Mouse (Mus musculus) heart, adult 2 months (tissue): ENCODE measurements at regions not wholly inside any gene's neighbourhood (a gene's known extent, or its start where the extent isn't known, plus 50 kb on each side); places are given as distances from the start of the nearest gene placed in this dataset.

ENCODE experiments used
- DNase-seq, 2 experiments: peaks; one replicate each; pipeline ENCODE4 v3.0.0; 2021
- H3K27ac ChIP-seq: fragments of 200-600 bp; 2 replicates; pipeline ENCODE4 v1.8.1; 2022
- H3K27me3 ChIP-seq: fragments of 200-500 bp; 2 replicates; pipeline ENCODE4 v1.6.1; 2012; ENCODE audit warnings: mild to moderate bottlenecking, low read length, inconsistent platforms, mixed read lengths; ENCODE audit not compliant: control insufficient read depth, insufficient read depth
- H3K36me3 ChIP-seq: fragments of 200-500 bp; 2 replicates; pipeline ENCODE4 v1.6.1; 2012; ENCODE audit warnings: low read length, inconsistent platforms; ENCODE audit not compliant: control insufficient read depth, insufficient read depth
- H3K4me1 ChIP-seq: fragments of 200-500 bp; 2 replicates; pipeline ENCODE4 v1.6.1; 2011; ENCODE audit warnings: low read length; ENCODE audit not compliant: control insufficient read depth, insufficient read depth
- H3K4me3 ChIP-seq: fragments of 200-600 bp; 2 replicates; pipeline ENCODE4 v1.8.1; 2022
- H3K79me2 ChIP-seq: fragments of 200-500 bp; replicated peaks from 2 replicates; pipeline ENCODE4 v1.6.1; 2012; ENCODE audit warnings: mild to moderate bottlenecking, inconsistent platforms, low read length, moderate library complexity, mixed read lengths; ENCODE audit not compliant: control insufficient read depth, insufficient read depth
- H3K9ac ChIP-seq: fragments of 200-500 bp; 2 replicates; pipeline ENCODE4 v1.6.1; 2012; ENCODE audit warnings: low read depth, mild to moderate bottlenecking, control low read depth, inconsistent platforms, low read length, mixed read lengths
- CTCF ChIP-seq: fragments of 200-600 bp; IDR thresholded peaks from 2 replicates; pipeline ENCODE4 v1.8.1; 2022; ENCODE audit warnings: antibody characterized with exemption, mild to moderate bottlenecking, moderate library complexity
- EP300 ChIP-seq: fragments of 200-500 bp; IDR thresholded peaks from 2 replicates; pipeline ENCODE4 v1.6.1; 2011; ENCODE audit warnings: low read depth, low read length, control low read depth; ENCODE audit not compliant: insufficient read depth
- POLR2A ChIP-seq: fragments of 200-500 bp; IDR thresholded peaks from 2 replicates; pipeline ENCODE4 v1.6.1; 2011; ENCODE audit warnings: mild to moderate bottlenecking, low read depth, low read length, control low read depth; ENCODE audit not compliant: insufficient read depth
- WGBS: fragments of 180-500 bp; shearing (Covaris S2); methylation state at CpG from one replicate; pipeline ENCODE4 v1.1.7; 2018; 5-methylcytosine and 5-hydroxymethylcytosine counted together
- intact Hi-C: fragments of 180-260 bp; cut with DNase I; formaldehyde crosslinking; loops from one replicate; pipeline ENCODE4 v1.15.1; 2025

GRCm38 (mm10) chr2:75010647-75011046 is 185.0 kb downstream of the Mtx2 start:
- 66% methylated on average over 7 of the region's 7 CpGs for WGBS
- Histone ChIP-seq H3K4me1 (peaks cover 2% of the 10 kb centered on the region; the same call in 1 of the 2 replicates), H3K9ac (no peak overlapping the region), H3K27me3 (no peaks in the 10 kb centered on the region), H3K4me3 (no peak overlapping the region), H3K27ac (no peak overlapping the region), H3K79me2 (no peaks in the 10 kb centered on the region), H3K36me3 (no peaks in the 10 kb centered on the region)
- no peak for DNase-seq
- no peak for TF ChIP-seq POLR2A
- no peak for TF ChIP-seq EP300
- TF ChIP-seq CTCF, result no peak
- intact Hi-C loops, result no loop called here

- Histone ChIP-seq H3K9ac (no peak overlapping the region), H3K4me3 (no peak overlapping the region), H3K27ac (no peak overlapping the region), H3K4me1 (peaks cover 2% of the 10 kb centered on the region; the same call in 1 of the 2 replicates), H3K79me2 (no peaks in the 10 kb centered on the region), H3K27me3 (no peaks in the 10 kb centered on the region), H3K36me3 (no peaks in the 10 kb centered on the region)
- WGBS, result 66% methylated on average over 8 of the region's 8 CpGs
- TF ChIP-seq CTCF (no peak), POLR2A (no peak), EP300 (no peak)
- DNase-seq, result no peak
- intact Hi-C loops, result no loop called here
Observed at GRCm38 (mm10) chr2:75012046-75012445, 186.4 kb downstream of the Mtx2 start.

- Histone ChIP-seq H3K27ac (no peak overlapping the region), H3K79me2 (no peaks in the 10 kb centered on the region), H3K27me3 (no peaks in the 10 kb centered on the region), H3K36me3 (no peaks in the 10 kb centered on the region), H3K4me1 (peaks cover 2% of the 10 kb centered on the region; the same call in 1 of the 2 replicates), H3K4me3 (no peak overlapping the region), H3K9ac (no peak overlapping the region)
- 68% methylated on average over 16 of the region's 16 CpGs for WGBS
- DNase-seq, result no peak
- intact Hi-C loops, result no loop called here
- TF ChIP-seq EP300 (no peak), POLR2A (no peak), CTCF (no peak)
Observed at GRCm38 (mm10) chr2:75014994-75015728, 189.6 kb downstream of the Mtx2 start.

GRCm38 (mm10) chr2:75019459-75019858 is 193.9 kb downstream of the Mtx2 start:
- WGBS, result 28% methylated on average over 7 of the region's 7 CpGs
- DNase-seq, result peak; percentile 69 to 77
- intact Hi-C loops, result loop anchor here (2.0 kb wide), 1 partner anchor 49 kb away; no protein-coding TSS in a partner anchor

GRCm38 (mm10) chr2:75021639-75022038 is 196.0 kb downstream of the Mtx2 start:
- Histone ChIP-seq H3K27me3 (no peaks in the 10 kb centered on the region), H3K4me3 (no peak overlapping the region), H3K9ac (no peak overlapping the region), H3K27ac (peak overlapping the region; percentile 47), H3K4me1 (peaks cover 2% of the 10 kb centered on the region), H3K36me3 (peaks cover 2% of the 10 kb centered on the region; the same call in 1 of the 2 replicates), H3K79me2 (no peaks in the 10 kb centered on the region)
- peak; percentile 61; the same call in 1 of the 2 replicates for TF ChIP-seq EP300
- TF ChIP-seq CTCF, result no peak
- intact Hi-C loops, result no loop called here
- WGBS, result 31% methylated on average over 7 of the region's 7 CpGs
- DNase-seq, result peak in 1 of 2 experiments; percentile 60

More at GRCm38 (mm10) chr2:75019459-75019858, 193.9 kb downstream of the Mtx2 start:
- Histone ChIP-seq H3K79me2 (no peaks in the 10 kb centered on the region), H3K9ac (no peak overlapping the region), H3K27me3 (no peaks in the 10 kb centered on the region), H3K27ac (peak overlapping the region; percentile 46), H3K4me1 (peaks cover 2% of the 10 kb centered on the region), H3K4me3 (no peak overlapping the region), H3K36me3 (peaks cover 2% of the 10 kb centered on the region; the same call in 1 of the 2 replicates)
- TF ChIP-seq POLR2A (peak; percentile 30; the same call in 1 of the 2 replicates), EP300 (peak; percentile 84), CTCF (no peak)

DNA sequence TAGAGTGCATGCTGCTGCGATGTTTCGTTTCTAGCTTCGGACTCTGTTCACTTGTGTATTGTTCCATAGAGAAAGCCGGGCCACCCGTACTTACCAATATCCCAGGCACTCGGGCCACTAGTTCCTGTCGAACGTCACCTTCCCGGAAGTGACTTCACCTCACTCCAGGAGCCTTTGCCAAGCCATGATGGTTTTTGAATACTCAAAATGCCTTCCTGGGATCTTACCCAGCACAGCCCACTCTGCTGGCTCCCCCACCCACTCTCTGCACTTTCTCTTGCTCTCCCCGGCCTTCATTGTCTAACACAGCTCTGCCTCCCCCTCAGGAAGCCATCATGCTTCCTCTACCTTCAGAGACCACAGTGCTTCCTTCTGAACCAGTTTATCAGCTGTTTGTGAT is 202.5 kb downstream of the Mtx2 start:
- Histone ChIP-seq H3K79me2 (no peaks in the 10 kb centered on the region), H3K27ac (no peak overlapping the region), H3K36me3 (no peaks in the 10 kb centered on the region), H3K4me3 (no peak overlapping the region), H3K27me3 (no peaks in the 10 kb centered on the region), H3K9ac (no peak overlapping the region), H3K4me1 (peaks cover 2% of the 10 kb centered on the region; the same call in 1 of the 2 replicates)
- intact Hi-C loops, result no loop called here
- peak in 1 of 2 experiments; percentile 4 for DNase-seq
- 31% methylated on average over 10 of the region's 10 CpGs for WGBS
- TF ChIP-seq EP300, result no peak
- TF ChIP-seq CTCF, result no peak
- TF ChIP-seq POLR2A, result no peak
